Mouse (Mus musculus): ENCODE data around the gene Ttc23.

- TF ChIP-seq CTCF (IDR thresholded peaks at IDR 0.05; ENCODE audit: low read depth, low read length): no peak
- TF ChIP-seq GATA1 (IDR thresholded peaks at IDR 0.05; ENCODE audit: borderline replicate concordance, low read length): no peak
- TF ChIP-seq POLR2AphosphoS5 (IDR thresholded peaks at IDR 0.05; ENCODE audit: insufficient replicate concordance, low read depth, low read length): no peak
Measured at GRCm38 (mm10) chr7:67614464-67614861, 32.7 kb upstream of the Ttc23 start.

All from G1E (cell line).